Mouse (Mus musculus): ENCODE results near the gene Rab21. TPM values are rescaled to one million over a fixed set of nuclear protein-coding genes. Genes with fewer than 3 reads are reported as not detected.

The Rab21 gene
- polyA plus RNA-seq, 1 experiment from 2014 or later = 4.8 TPM

GRCm38 (mm10) chr10:115262926-115263562 lies 52.4 kb downstream of the Rab21 start:
- 50% methylated on average over 5 of the region's 5 CpGs for whole genome bisulfite sequencing (ENCODE audit: insufficient replicate concordance)
- H3K9me3 ChIP-seq (replicated peaks) = no peaks in the 10 kb centered on the region
- no peak overlapping the region for H3K4me2 ChIP-seq

GRCm38 (mm10) chr10:115262261-115262660 lies 53.1 kb downstream of the Rab21 start:
- WGBS (ENCODE audit: insufficient replicate concordance) = 78% methylated on average over 2 of the region's 2 CpGs
- Histone ChIP-seq H3K36me3 (no peaks in the 10 kb centered on the region), H3K4me2 (no peak overlapping the region), H3K27ac (no peak overlapping the region), H3K27me3 (replicated peaks) (no peaks in the 10 kb centered on the region), H3K9me3 (replicated peaks) (no peaks in the 10 kb centered on the region), H3K4me3 (no peak overlapping the region), H3K9ac (no peak overlapping the region), H3K4me1 (no peaks in the 10 kb centered on the region)
- ATAC-seq = no peak

More at GRCm38 (mm10) chr10:115262926-115263562, 52.4 kb downstream of the Rab21 start:
- H3K4me3 ChIP-seq = no peak overlapping the region
- H3K4me1 ChIP-seq = no peaks in the 10 kb centered on the region
- peak; percentile 58; the same call in 1 of the 2 replicates for ATAC-seq
- H3K27me3 ChIP-seq (replicated peaks) = no peaks in the 10 kb centered on the region
- no peak overlapping the region for H3K9ac ChIP-seq
- no peaks in the 10 kb centered on the region for H3K36me3 ChIP-seq
- H3K27ac ChIP-seq = no peak overlapping the region

GRCm38 (mm10) chr10:115261428-115261827 lies 54.0 kb downstream of the Rab21 start:
- H3K27me3 ChIP-seq (replicated peaks) = no peaks in the 10 kb centered on the region
- 62% methylated on average over 3 of the region's 3 CpGs for WGBS (ENCODE audit: insufficient replicate concordance)
- H3K36me3 ChIP-seq = no peaks in the 10 kb centered on the region
- H3K9me3 ChIP-seq (replicated peaks) = no peaks in the 10 kb centered on the region
- no peak for ATAC-seq
- H3K4me3 ChIP-seq = no peak overlapping the region
- no peaks in the 10 kb centered on the region for H3K4me1 ChIP-seq
- H3K4me2 ChIP-seq = no peak overlapping the region
- no peak overlapping the region for H3K9ac ChIP-seq
- H3K27ac ChIP-seq = no peak overlapping the region

GRCm38 (mm10) chr10:115256162-115256561 lies 59.2 kb downstream of the Rab21 start:
- 51% methylated on average over 5 of the region's 5 CpGs for WGBS (ENCODE audit: insufficient replicate concordance)
- peaks cover 9% of the 10 kb centered on the region for H3K4me1 ChIP-seq
- no peaks in the 10 kb centered on the region for H3K27me3 ChIP-seq (replicated peaks)
- no peak overlapping the region for H3K9ac ChIP-seq
- H3K4me3 ChIP-seq = no peak overlapping the region
- no peak for ATAC-seq
- no peak overlapping the region for H3K4me2 ChIP-seq
- no peak overlapping the region for H3K27ac ChIP-seq
- no peaks in the 10 kb centered on the region for H3K9me3 ChIP-seq (replicated peaks)
- no peaks in the 10 kb centered on the region for H3K36me3 ChIP-seq

- ATAC-seq = no peak
- Histone ChIP-seq H3K9ac (no peak overlapping the region), H3K9me3 (replicated peaks) (no peaks in the 10 kb centered on the region), H3K4me3 (no peak overlapping the region), H3K4me1 (peaks cover 30% of the 10 kb centered on the region), H3K27me3 (replicated peaks) (no peaks in the 10 kb centered on the region), H3K4me2 (no peak overlapping the region), H3K27ac (no peak overlapping the region), H3K36me3 (no peaks in the 10 kb centered on the region)
- 45% methylated on average over 3 of the region's 3 CpGs for WGBS (ENCODE audit: insufficient replicate concordance)
Measured at GRCm38 (mm10) chr10:115253521-115253920, 61.9 kb downstream of the Rab21 start.

- no peaks in the 10 kb centered on the region for H3K27me3 ChIP-seq (replicated peaks)
- no peaks in the 10 kb centered on the region for H3K36me3 ChIP-seq
- H3K9ac ChIP-seq = peak overlapping the region; percentile 67
- H3K4me2 ChIP-seq = peak overlapping the region; percentile 93
- H3K4me3 ChIP-seq = peak overlapping the region; percentile 91
- H3K27ac ChIP-seq = peak overlapping the region; percentile 88
- peak; percentile 42 for ATAC-seq
- no peaks in the 10 kb centered on the region for H3K9me3 ChIP-seq (replicated peaks)
- H3K4me1 ChIP-seq = peaks cover 41% of the 10 kb centered on the region
- 1% methylated on average over 10 of the region's 10 CpGs for WGBS (ENCODE audit: insufficient replicate concordance)
Measured at GRCm38 (mm10) chr10:115252321-115252757, 63.1 kb downstream of the Rab21 start.

- WGBS (ENCODE audit: insufficient replicate concordance) = under 1% methylated on average over 62 of the region's 67 CpGs
- Histone ChIP-seq H3K4me3 (peak within 1 kb of the TSS; percentile 91), H3K9me3 (replicated peaks) (no peaks in the 10 kb centered on the region), H3K36me3 (no peaks in the 10 kb centered on the region), H3K9ac (peak within 1 kb of the TSS; percentile 92), H3K27ac (peak within 1 kb of the TSS; percentile 89), H3K4me2 (peak within 1 kb of the TSS; percentile 93), H3K27me3 (replicated peaks) (no peaks in the 10 kb centered on the region), H3K4me1 (peaks cover 49% of the 10 kb centered on the region)
- peak; percentile 91 for ATAC-seq
Measured at GRCm38 (mm10) chr10:115251088-115251934, 64.1 kb downstream of the Rab21 start, which contains the start of gene Tbc1d15. Gene Tbc1d15, minus strand, starts transcription at chr10:115251467.

GRCm38 (mm10) chr10:115250235-115251087 lies 64.9 kb downstream of the Rab21 start:
- Histone ChIP-seq H3K4me2 (peak overlapping the region; percentile 93), H3K36me3 (no peaks in the 10 kb centered on the region), H3K4me1 (peaks cover 58% of the 10 kb centered on the region), H3K27me3 (replicated peaks) (no peaks in the 10 kb centered on the region), H3K27ac (peak overlapping the region; percentile 89), H3K4me3 (peak overlapping the region; percentile 91), H3K9ac (peak overlapping the region; percentile 92), H3K9me3 (replicated peaks) (no peaks in the 10 kb centered on the region)
- 10% methylated on average over 37 of the region's 38 CpGs for WGBS (ENCODE audit: insufficient replicate concordance)
- ATAC-seq = peak; percentile 9; the same call in 1 of the 2 replicates

GRCm38 (mm10) chr10:115248041-115248440 lies 67.4 kb downstream of the Rab21 start:
- H3K36me3 ChIP-seq = no peaks in the 10 kb centered on the region
- peak overlapping the region; percentile 12; the same call in 1 of the 2 replicates for H3K4me3 ChIP-seq
- no peaks in the 10 kb centered on the region for H3K9me3 ChIP-seq (replicated peaks)
- H3K9ac ChIP-seq = peak overlapping the region; percentile 50
- WGBS (ENCODE audit: insufficient replicate concordance) = 6% methylated on average over 7 of the region's 7 CpGs
- H3K4me1 ChIP-seq = peaks cover 76% of the 10 kb centered on the region
- H3K4me2 ChIP-seq = peak overlapping the region; percentile 58
- ATAC-seq = no peak
- no peaks in the 10 kb centered on the region for H3K27me3 ChIP-seq (replicated peaks)
- peak overlapping the region; percentile 63 for H3K27ac ChIP-seq

GRCm38 (mm10) chr10:115245488-115245887 lies 69.9 kb downstream of the Rab21 start:
- Histone ChIP-seq H3K4me1 (peaks cover 80% of the 10 kb centered on the region), H3K27ac (no peak overlapping the region), H3K9me3 (replicated peaks) (no peaks in the 10 kb centered on the region), H3K9ac (no peak overlapping the region), H3K27me3 (replicated peaks) (no peaks in the 10 kb centered on the region), H3K36me3 (peaks cover 3% of the 10 kb centered on the region), H3K4me3 (no peak overlapping the region), H3K4me2 (no peak overlapping the region)
- WGBS (ENCODE audit: insufficient replicate concordance) = 75% methylated on average over 2 of the region's 2 CpGs
- no peak for ATAC-seq

GRCm38 (mm10) chr10:115241082-115241595 lies 74.3 kb downstream of the Rab21 start:
- Histone ChIP-seq H3K36me3 (peaks cover 37% of the 10 kb centered on the region), H3K4me2 (no peak overlapping the region), H3K27ac (no peak overlapping the region), H3K9ac (no peak overlapping the region), H3K4me3 (no peak overlapping the region), H3K27me3 (replicated peaks) (no peaks in the 10 kb centered on the region), H3K9me3 (replicated peaks) (no peaks in the 10 kb centered on the region), H3K4me1 (peaks cover 54% of the 10 kb centered on the region)
- WGBS (ENCODE audit: insufficient replicate concordance) = 69% methylated on average over 8 of the region's 8 CpGs
- no peak for ATAC-seq

Data from liver, embryonic 12.5 days (tissue).